Mouse (Mus musculus) spleen, adult 2 months (tissue): ENCODE results near the gene Cd46. TPM values are rescaled to one million over a fixed set of nuclear protein-coding genes. Genes with fewer than 3 reads are reported as not detected.

ENCODE experiments used
- DNase-seq, 2 experiments: peaks; one replicate each; pipeline versions ENCODE4 v3.0.0 to v3.0.0-alpha.2; 2012 to 2021; ENCODE audit warnings: low spot score in 2 of 2, low read depth in 1 of 2
- H3K27ac ChIP-seq: fragments of 200-500 bp; 2 replicates; pipeline ENCODE4 v1.5.1; 2012; ENCODE audit warnings: low read length, inconsistent platforms; ENCODE audit not compliant: insufficient read depth
- H3K27me3 ChIP-seq: fragments of 200-500 bp; 2 replicates; pipeline ENCODE4 v1.6.1; 2012; ENCODE audit warnings: mild to moderate bottlenecking, moderate library complexity, low read length, inconsistent platforms; ENCODE audit not compliant: control insufficient read depth, insufficient read depth
- H3K36me3 ChIP-seq: fragments of 200-500 bp; 2 replicates; pipeline ENCODE4 v1.6.1; 2012; ENCODE audit warnings: mild to moderate bottlenecking, low read length, inconsistent platforms; ENCODE audit not compliant: control insufficient read depth, insufficient read depth
- H3K4me1 ChIP-seq: fragments of 200-500 bp; 2 replicates; pipeline ENCODE4 v1.6.1; 2011; ENCODE audit warnings: inconsistent platforms; ENCODE audit not compliant: control insufficient read depth, insufficient read depth, insufficient read length
- H3K4me3 ChIP-seq: fragments of 200-500 bp; 2 replicates; pipeline ENCODE4 v1.5.1; 2011; ENCODE audit warnings: mild to moderate bottlenecking, inconsistent platforms; ENCODE audit not compliant: insufficient read depth, insufficient read length; ENCODE audit errors: extremely low read depth
- CTCF ChIP-seq: fragments of 200-500 bp; IDR thresholded peaks from 2 replicates; pipeline ENCODE4 v1.5.1; 2011; ENCODE audit warnings: mild to moderate bottlenecking, inconsistent platforms; ENCODE audit not compliant: insufficient read depth, insufficient read length, insufficient replicate concordance; ENCODE audit errors: extremely low read depth
- POLR2A ChIP-seq: fragments of 200-500 bp; IDR thresholded peaks from 2 replicates; pipeline ENCODE4 v1.6.1; 2011; ENCODE audit warnings: low read depth, low read length, inconsistent platforms
- WGBS: fragments of 180-500 bp; shearing (Covaris S2); methylation state at CpG from one replicate; pipeline ENCODE4 v1.1.7; 2018; 5-methylcytosine and 5-hydroxymethylcytosine counted together
- polyA plus RNA-seq: library from polyadenylated mRNA; depleted of rRNA; stranded (reverse); fragments of >200 nt; gene quantifications from 2 replicates; pipeline ENCODE4 v1.2.3, GENCODE M21; 2012; rRNA removed

The Cd46 gene
- polyA plus RNA-seq: 0.36 and 0.56 TPM in 2 replicates

- 5% methylated on average over 14 of the region's 14 CpGs for WGBS
- Histone ChIP-seq H3K36me3 (peaks cover 2% of the 10 kb centered on the region; the same call in 1 of the 2 replicates), H3K27me3 (no peaks in the 10 kb centered on the region), H3K4me3 (peak within 1 kb of the TSS; percentile 62), H3K27ac (peak within 1 kb of the TSS; percentile 27; the same call in 1 of the 2 replicates), H3K4me1 (no peaks in the 10 kb centered on the region; the same call in 1 of the 2 replicates)
- DNase-seq: peak; percentile 32 to 53
- TF ChIP-seq CTCF (no peak), POLR2A (no peak)
Measured at GRCm38 (mm10) chr1:195092220-195092720, at the start of gene Cd46. Cd46 (minus strand) TSS chr1:195092249.

- Histone ChIP-seq H3K4me1 (no peaks in the 10 kb centered on the region; the same call in 1 of the 2 replicates), H3K27me3 (no peaks in the 10 kb centered on the region), H3K27ac (no peak overlapping the region), H3K36me3 (peaks cover 20% of the 10 kb centered on the region), H3K4me3 (no peak overlapping the region)
- WGBS: 37% methylated on average over 3 of the region's 3 CpGs
- no peak for DNase-seq
- TF ChIP-seq CTCF (no peak), POLR2A (no peak)
Measured at GRCm38 (mm10) chr1:195132070-195132469, 40.0 kb upstream of the Cd46 start.

DNA sequence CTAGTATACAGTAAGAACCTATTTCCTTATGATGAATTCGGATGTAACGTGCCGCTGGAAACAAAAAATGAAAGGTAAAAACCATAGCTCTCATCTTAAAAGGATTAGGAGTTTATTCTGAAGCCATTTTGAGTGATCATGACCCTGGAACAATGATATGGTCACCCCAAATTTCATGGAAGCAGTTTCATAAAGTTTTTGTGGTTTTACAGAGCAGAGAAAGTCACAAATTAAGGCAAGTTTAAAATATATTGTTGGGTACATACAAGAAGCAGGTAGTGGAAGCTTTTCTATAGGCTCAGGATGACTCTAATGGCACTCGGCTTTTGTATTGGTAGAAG lies 39.6 kb upstream of the Cd46 start:
- H3K36me3 ChIP-seq: peaks cover 19% of the 10 kb centered on the region
- WGBS: 11% methylated on average over 4 of the region's 4 CpGs

DNA sequence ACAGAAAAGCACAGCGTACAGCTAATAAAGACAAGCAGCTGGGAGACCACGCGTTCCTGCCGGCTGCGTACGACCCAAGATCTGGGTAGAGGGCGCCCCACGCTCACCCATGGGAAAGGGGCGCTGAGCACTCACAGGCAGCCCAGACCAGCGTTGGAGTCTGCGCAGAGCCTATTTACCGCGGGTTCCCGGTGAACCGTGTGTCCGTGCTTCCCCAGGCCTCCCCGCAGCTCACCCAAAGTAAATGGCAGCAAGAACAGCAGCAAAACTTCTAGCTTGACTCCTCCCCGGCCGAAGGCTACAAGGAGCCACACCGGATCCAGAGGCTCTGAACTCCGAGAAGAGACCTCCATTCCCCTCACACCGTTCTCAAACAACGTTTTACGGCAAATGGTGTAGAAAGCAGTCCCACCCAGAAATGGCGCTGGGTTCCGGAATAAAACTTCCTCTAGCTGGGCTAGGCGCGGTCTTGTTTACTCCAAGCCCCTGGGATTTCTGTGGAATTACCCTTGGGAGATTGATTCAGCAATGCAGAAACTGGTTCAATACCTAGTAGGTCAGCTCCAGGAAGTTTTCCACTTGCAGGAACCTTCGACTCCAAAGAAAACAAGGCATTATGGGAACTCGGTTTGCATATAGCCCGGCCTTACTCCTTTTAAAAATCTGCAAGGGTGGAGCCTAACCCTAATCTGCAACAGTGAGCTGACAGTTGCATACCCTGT lies 39.1 kb upstream of the Cd46 start, which contains the start of gene Cr1l:
Cr1l (minus strand) TSS at position 634 of the 722 bp plus-strand sequence.
- Histone ChIP-seq H3K4me3 (peak within 1 kb of the TSS; percentile 74), H3K27me3 (no peaks in the 10 kb centered on the region), H3K4me1 (no peaks in the 10 kb centered on the region; the same call in 1 of the 2 replicates), H3K36me3 (peaks cover 16% of the 10 kb centered on the region), H3K27ac (peak within 1 kb of the TSS; percentile 99)
- DNase-seq: peak; percentile 79 to 93
- under 1% methylated on average over 31 of the region's 31 CpGs for WGBS
- TF ChIP-seq POLR2A (peak; percentile 74; the same call in 1 of the 2 replicates), CTCF (peak; percentile 70; the same call in 1 of the 2 replicates)

More for the DNA sequence above, 39.6 kb upstream of the Cd46 start:
- no peak for DNase-seq
- Histone ChIP-seq H3K27ac (peak overlapping the region; percentile 99; the same call in 1 of the 2 replicates), H3K4me1 (no peaks in the 10 kb centered on the region; the same call in 1 of the 2 replicates), H3K4me3 (peak overlapping the region; percentile 39; the same call in 1 of the 2 replicates), H3K27me3 (no peaks in the 10 kb centered on the region)
- TF ChIP-seq POLR2A (no peak), CTCF (no peak)

- no peaks in the 10 kb centered on the region for H3K27me3 ChIP-seq
- DNase-seq: no peak
- WGBS: 3% methylated on average over 2 of the region's 2 CpGs
- peak overlapping the region; percentile 99; the same call in 1 of the 2 replicates for H3K27ac ChIP-seq
- no peaks in the 10 kb centered on the region; the same call in 1 of the 2 replicates for H3K4me1 ChIP-seq
- peak overlapping the region; percentile 74 for H3K4me3 ChIP-seq
- no peak for TF ChIP-seq POLR2A
- no peak for TF ChIP-seq CTCF
- peaks cover 15% of the 10 kb centered on the region for H3K36me3 ChIP-seq
Measured at GRCm38 (mm10) chr1:195130479-195130878, 38.4 kb upstream of the Cd46 start.

DNA sequence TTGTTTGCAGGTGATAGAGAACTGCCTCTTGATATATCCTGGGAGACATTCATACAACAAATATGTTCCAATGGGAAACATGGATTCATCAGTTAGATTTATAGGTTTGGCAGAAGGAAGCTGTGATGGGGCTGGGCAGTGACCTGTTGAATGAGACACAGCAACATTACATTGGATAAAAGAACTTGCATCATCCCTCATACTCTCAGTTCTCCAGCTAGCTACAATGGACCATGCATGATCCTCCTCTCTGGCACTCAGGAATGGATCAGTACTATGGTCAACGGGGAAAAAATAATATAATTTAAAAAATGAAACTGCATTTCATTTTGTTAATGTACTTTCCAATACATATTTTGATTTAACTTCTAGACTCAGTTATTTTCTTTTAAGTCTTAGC lies 37.8 kb upstream of the Cd46 start:
- TF ChIP-seq CTCF: no peak
- TF ChIP-seq POLR2A: no peak
- Histone ChIP-seq H3K27ac (no peak overlapping the region), H3K27me3 (no peaks in the 10 kb centered on the region), H3K4me1 (no peaks in the 10 kb centered on the region; the same call in 1 of the 2 replicates), H3K36me3 (peaks cover 15% of the 10 kb centered on the region), H3K4me3 (no peak overlapping the region)
- DNase-seq: no peak
- 87% methylated on average over 1 of the region's 1 CpGs for WGBS

GRCm38 (mm10) chr1:195114414-195114813 lies 22.4 kb upstream of the Cd46 start:
- Histone ChIP-seq H3K36me3 (peaks cover 33% of the 10 kb centered on the region), H3K27ac (no peak overlapping the region), H3K4me3 (no peak overlapping the region), H3K27me3 (no peaks in the 10 kb centered on the region), H3K4me1 (no peaks in the 10 kb centered on the region)
- WGBS: 92% methylated on average over 1 of the region's 1 CpGs
- TF ChIP-seq CTCF: no peak
- no peak for DNase-seq
